Mouse (Mus musculus) mature B cell (primary cell): ENCODE data around the gene Gm49337.

Experiments used
- in situ Hi-C: fragments of 300-500 bp; cut with MboI; formaldehyde crosslinking; loops from 2 replicates; pipeline ENCODE4 v1.14.3; 2019

Gm49337 gene

GRCm38 (mm10) chr4:116162142-116162541 lies 11.0 kb upstream of the Gm49337 start:
- in situ Hi-C loops = no loop called here

- in situ Hi-C loops = no loop called here
Measured at GRCm38 (mm10) chr4:116164759-116165554, 8.2 kb upstream of the Gm49337 start.

GRCm38 (mm10) chr4:116165708-116166407 lies 7.3 kb upstream of the Gm49337 start:
- in situ Hi-C loops = no loop called here

- in situ Hi-C loops = no loop called here
Measured at GRCm38 (mm10) chr4:116167404-116167803, 5.8 kb upstream of the Gm49337 start, which contains the start of gene Tspan1. Tspan1 (minus strand) TSS chr4:116167601.

- in situ Hi-C loops = no loop called here
Measured at GRCm38 (mm10) chr4:116168617-116169352, 4.4 kb upstream of the Gm49337 start.

- in situ Hi-C loops = no loop called here
Measured at GRCm38 (mm10) chr4:116169353-116169672, 3.9 kb upstream of the Gm49337 start.

GRCm38 (mm10) chr4:116173752-116174151 lies 568 bp downstream of the Gm49337 start:
- in situ Hi-C loops = no loop called here

- in situ Hi-C loops = no loop called here
Measured at GRCm38 (mm10) chr4:116174466-116175116, 1.4 kb downstream of the Gm49337 start.

- in situ Hi-C loops = no loop called here
Measured at GRCm38 (mm10) chr4:116175136-116175535, 2.0 kb downstream of the Gm49337 start.

- in situ Hi-C loops = no loop called here
Measured at GRCm38 (mm10) chr4:116175711-116176542, 2.7 kb downstream of the Gm49337 start.

GRCm38 (mm10) chr4:116176543-116176988 lies 3.4 kb downstream of the Gm49337 start:
- in situ Hi-C loops = no loop called here

- in situ Hi-C loops = no loop called here
Measured at GRCm38 (mm10) chr4:116177140-116177539, 4.0 kb downstream of the Gm49337 start.

- in situ Hi-C loops = no loop called here
Measured at GRCm38 (mm10) chr4:116182079-116182478, 8.9 kb downstream of the Gm49337 start.

- in situ Hi-C loops = no loop called here
Measured at GRCm38 (mm10) chr4:116182745-116183144, 9.6 kb downstream of the Gm49337 start.

- in situ Hi-C loops = no loop called here
Measured at GRCm38 (mm10) chr4:116185083-116185482, 11.9 kb downstream of the Gm49337 start.

GRCm38 (mm10) chr4:116192286-116192835 lies 19.2 kb downstream of the Gm49337 start:
- in situ Hi-C loops = no loop called here

GRCm38 (mm10) chr4:116193583-116194383 lies 20.6 kb downstream of the Gm49337 start:
- in situ Hi-C loops = no loop called here

- in situ Hi-C loops = no loop called here
Measured at GRCm38 (mm10) chr4:116198422-116198821, 25.2 kb downstream of the Gm49337 start.

- in situ Hi-C loops = no loop called here
Measured at GRCm38 (mm10) chr4:116204422-116204821, 31.2 kb downstream of the Gm49337 start.

GRCm38 (mm10) chr4:116206531-116206930 lies 33.3 kb downstream of the Gm49337 start:
- in situ Hi-C loops = no loop called here
